Mouse (Mus musculus): ENCODE measurements around the gene Cd72.

Cd72 gene

DNA sequence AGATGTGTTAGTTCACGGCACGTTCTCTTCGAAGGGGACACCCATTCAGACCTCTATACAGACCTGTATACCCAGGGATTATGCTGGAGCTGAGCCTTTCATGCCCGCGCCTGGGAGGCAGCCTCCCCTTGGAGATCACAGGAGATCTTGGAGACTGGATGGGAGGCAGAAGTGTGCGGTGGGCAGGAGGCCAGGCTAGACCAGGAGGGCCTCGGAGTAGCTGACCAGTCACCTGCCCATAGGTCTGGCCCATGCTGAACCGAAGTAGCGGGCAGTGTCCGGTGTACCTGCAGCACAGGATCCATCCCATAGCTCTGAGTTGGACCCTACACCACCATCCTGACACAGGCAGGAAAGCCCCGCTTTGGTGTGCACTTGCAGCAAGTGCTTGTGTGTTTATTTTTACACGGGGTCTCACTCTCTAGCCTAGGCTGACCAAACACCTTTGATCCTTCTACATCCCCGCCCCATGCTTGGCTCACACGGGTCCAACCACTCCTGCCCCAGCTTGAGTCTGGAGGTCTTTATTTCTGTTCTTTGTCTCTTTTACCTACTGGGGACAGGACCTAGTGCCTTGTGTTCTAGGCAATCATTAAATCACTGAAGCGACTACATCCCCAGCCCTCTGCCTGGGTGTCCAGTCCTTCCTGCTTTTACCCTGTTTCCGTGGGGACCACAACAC, 26.1 kb downstream of the Cd72 start:
- no peak for DNase-seq (ENCODE audit: low spot score in 2 of 2)

DNA sequence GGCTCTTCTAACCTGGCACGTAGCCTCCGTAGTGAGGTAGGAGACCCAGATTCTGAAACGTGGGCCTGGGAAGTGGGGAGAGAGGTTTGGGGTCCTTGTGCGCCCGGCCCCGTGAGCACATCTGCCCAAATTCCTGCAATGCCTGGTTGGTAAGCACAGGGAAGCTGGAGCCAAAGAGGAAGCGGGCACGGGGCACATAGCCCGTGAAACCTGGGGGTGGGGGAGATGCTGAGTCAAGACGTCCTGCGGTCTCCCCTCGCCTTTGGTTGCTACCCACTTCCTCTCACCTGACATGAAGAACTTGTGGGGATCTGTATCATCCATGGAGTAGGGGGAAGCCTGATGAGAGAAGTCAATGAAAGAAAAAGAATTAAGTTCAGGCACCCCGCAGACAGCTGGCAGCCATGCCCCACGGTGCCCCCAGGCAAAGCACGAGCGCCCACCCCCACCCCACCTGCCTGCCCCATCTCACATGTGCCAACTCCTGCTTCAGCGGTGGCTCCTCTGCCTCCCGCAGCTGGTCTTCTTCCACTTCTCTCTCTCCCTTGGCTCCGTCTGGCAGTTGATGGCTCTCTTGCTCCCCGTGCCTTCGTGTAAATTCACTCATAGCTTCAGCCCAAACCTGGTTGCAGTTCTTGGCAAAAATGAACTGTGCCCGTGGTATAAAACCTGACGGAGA, 26.8 kb downstream of the Cd72 start:
- peak; percentile 32 to 40 for DNase-seq (ENCODE audit: low spot score in 2 of 2)

DNA sequence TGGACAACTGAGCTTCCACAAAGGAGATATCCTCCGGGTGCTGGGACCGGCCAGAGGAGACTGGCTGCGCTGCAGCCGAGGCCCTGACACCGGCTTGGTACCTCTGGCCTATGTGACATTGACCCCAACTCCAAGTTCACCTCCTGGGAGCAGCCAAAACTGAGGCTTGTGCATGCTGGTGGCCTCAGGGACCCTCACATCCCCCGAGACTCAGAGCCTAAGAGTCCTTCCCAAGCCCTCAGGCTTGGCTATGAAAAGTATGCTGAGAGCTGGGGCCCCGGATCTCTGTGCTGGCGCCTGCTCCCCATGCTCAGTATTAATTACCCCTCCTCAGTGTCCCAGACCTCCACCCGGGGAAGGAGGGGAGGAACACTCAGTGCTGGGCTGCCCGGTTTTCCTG, 27.9 kb downstream of the Cd72 start:
- DNase-seq (ENCODE audit: low spot score in 2 of 2), result no peak

DNA sequence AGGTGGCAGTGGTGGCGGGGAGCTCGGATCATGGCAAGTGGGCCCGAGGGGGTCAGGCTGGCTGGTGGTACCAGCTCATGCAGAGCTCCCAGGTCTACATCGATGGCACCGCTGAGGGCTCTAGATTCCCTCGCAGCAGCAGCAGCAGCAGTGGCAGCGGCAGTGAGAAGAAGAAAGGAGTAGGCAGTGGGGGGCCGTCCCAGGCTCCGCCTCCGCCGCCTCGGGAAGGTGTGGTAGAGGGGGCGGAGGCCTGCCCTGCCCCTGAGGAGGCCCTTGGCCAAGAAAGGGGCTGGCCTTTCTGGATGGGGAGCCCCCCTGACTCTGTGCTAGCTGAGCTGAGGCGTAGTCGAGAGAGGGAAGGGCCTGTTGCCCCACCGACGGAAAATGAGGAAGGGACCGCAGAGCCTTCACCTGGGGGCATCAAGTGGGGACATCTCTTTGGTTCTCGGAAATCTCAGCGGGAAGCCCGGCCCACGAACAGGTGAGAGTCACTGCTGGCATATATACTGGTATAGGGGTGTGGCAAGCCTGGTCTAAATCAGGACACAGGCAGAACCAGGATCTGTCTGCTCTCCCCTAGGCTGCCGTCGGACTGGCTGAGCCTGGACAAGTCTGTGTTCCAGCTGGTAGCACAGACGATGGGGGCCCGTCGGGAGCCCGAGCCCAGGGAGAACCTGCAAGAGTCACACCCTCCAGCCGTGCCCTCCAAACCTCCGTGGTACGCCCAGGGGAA, 28.6 kb downstream of the Cd72 start:
- no peak for DNase-seq (ENCODE audit: low spot score in 2 of 2)

DNA sequence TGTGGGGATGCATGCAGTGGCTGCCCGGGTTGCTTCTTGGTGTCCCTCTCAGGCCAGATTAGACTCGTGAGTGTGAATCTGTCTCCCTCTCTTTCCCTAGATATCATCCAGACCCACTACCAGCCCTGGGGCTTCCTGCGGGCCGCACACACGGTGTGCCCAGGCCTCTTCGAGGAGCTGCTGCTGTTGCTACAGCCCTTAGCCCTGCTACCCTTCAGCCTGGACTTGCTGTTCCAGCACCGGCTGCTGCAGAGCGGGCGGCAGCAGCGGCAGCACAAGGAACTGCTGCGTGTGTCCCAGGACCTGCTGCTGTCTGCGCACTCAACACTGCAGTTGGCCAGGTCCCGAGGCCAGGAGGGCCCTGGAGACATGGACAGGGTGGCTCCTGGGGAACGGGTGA, 29.2 kb downstream of the Cd72 start:
- no peak for DNase-seq (ENCODE audit: low spot score in 2 of 2)

DNA sequence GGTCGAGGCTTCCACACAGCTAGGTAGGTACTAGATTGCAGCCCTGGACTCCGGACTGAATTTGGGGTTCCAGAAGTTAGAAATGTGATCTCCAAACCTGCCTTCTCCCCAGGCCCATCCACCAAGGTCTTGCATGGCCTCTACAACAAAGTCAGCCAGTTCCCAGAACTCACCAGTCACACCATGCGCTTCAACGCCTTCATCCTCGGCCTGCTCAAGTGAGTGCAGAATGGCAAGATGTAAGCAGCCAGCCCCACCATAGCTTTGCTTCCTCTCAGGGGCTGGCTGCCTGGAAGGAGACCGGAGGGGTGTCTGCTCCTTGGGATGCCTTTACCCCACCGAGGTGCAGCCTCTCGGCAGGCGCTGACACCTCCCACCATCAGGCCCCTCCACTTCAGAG, 30.4 kb downstream of the Cd72 start:
- no peak for DNase-seq (ENCODE audit: low spot score in 2 of 2)

DNA sequence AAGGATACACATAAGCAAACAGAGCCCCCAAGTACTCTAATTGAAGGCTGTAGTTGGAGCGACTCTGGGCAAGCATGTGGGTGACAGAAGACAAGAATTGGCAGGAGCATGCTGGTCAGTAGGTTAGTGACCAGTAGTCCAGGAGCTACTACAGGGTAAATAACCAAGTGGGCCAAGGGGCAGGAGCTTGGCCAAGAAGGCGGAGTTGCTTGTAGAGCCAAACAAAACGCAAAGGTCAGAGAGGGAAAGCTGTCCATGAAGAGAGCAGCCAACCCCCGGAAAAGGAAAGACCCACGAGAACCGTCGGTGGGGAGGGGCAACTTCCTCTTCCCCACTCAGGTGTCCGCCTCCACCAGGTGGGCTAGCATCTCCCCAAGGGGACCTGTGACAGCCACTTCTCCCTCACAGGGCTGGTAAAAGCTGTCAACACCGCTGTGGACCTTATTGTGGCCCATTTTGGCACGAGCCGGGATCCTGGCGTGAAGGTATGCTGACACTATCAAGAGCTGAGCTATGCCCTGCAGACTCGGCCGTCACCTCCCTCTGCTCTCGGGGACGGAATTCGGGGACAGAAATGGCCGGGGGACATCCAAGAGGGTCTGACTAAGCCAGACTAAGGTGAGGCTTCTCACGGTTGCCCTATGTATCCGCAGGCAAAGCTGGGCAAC, 31.0 kb downstream of the Cd72 start:
- no peak for DNase-seq (ENCODE audit: low spot score in 2 of 2)

GRCm38 (mm10) chr4:43421632-43422240, 32.7 kb downstream of the Cd72 start:
- DNase-seq (ENCODE audit: low spot score in 2 of 2), result no peak

DNA sequence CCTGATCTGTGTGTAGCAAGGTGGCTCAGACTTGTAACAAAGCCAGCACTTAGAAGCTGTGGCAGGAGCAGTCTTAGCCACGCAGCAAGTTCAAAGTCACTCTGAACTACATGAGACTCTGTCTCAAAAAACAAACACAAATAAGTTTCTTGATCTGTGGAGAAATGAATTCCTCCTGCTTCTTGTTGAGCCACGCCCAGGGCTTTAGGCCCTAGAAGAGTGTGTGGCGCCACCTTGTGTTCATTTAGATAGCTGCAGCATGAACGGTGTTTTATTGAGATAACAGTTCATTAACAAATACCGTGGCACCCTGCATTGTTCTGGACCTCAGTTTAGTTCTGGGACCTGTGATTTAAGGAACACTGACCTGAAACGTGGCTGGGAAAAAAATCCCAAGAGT, 34.1 kb downstream of the Cd72 start:
- peak; percentile 38 to 63 for DNase-seq (ENCODE audit: low spot score in 2 of 2)

DNA sequence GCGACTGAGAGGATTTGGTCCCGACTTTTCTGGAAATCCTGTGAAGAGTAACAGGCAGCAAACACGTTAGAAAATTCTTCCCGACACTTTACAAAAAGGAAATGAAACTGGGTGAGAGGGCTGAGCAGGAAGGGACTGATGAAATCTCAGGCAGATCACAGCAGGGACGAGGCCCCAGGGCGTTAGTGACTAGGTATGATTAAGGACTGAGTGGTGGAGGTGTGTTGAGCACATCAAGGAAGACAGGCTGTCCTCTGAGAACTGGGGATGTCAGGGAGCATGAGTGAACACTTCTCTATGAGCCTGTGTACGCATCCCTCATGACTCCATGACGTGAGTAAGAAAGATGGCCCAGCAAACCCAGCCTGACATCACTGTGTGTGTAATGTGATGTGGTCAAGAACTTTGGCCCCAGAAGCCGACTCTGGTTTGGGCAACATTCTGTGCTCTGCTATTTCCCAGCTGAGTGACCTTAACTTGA, 34.6 kb downstream of the Cd72 start:
- DNase-seq (ENCODE audit: low spot score in 2 of 2), result no peak

- no peak for DNase-seq (ENCODE audit: low spot score in 2 of 2)
Observed at GRCm38 (mm10) chr4:43418973-43419656, 35.3 kb downstream of the Cd72 start.

- DNase-seq (ENCODE audit: low spot score in 2 of 2), result no peak
Observed at GRCm38 (mm10) chr4:43418450-43418849, 36.0 kb downstream of the Cd72 start.

GRCm38 (mm10) chr4:43417269-43418062, 37.0 kb downstream of the Cd72 start:
- DNase-seq (ENCODE audit: low spot score in 2 of 2), result no peak

GRCm38 (mm10) chr4:43416071-43416490, 38.3 kb downstream of the Cd72 start:
- no peak for DNase-seq (ENCODE audit: low spot score in 2 of 2)

DNA sequence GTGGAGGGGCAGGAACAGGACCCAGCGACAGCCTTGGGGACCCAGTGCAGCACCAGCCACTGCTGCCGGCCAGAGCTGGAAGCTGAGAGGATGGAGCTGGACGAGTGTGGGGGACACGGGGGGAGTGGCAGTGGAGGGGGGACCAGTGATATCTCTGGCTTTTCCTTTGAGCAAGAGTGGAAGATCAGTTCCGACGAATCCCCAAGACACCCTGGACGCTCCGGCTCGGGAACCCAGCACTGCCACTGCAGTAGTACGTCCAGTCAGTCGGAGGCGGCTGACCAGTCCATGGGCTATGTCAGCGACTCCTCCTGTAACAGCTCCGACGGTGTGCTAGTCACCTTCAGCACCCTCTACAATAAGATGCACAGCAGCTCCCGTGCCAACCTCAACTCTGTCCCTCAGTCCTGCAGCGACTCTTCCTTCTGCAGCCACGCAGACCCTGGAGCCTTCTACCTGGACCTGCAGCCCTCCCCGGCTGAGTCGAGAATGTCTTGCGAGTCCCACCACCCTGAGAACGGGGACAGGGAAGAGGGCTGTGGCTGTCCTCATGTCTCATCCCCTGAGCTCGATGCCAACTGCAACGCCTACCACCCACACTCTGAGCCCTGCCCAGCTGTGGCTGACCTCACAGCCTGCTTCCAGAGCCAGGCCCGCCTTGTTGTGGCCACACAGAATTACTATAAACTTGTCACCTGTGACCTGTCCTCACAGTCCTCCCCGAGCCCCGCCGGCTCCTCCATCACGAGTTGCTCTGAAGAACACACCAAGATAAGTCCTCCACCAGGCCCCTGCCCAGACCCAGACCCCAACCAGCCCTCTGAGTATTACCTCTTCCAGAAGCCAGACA, 39.0 kb downstream of the Cd72 start:
- no peak for DNase-seq (ENCODE audit: low spot score in 2 of 2)

DNA sequence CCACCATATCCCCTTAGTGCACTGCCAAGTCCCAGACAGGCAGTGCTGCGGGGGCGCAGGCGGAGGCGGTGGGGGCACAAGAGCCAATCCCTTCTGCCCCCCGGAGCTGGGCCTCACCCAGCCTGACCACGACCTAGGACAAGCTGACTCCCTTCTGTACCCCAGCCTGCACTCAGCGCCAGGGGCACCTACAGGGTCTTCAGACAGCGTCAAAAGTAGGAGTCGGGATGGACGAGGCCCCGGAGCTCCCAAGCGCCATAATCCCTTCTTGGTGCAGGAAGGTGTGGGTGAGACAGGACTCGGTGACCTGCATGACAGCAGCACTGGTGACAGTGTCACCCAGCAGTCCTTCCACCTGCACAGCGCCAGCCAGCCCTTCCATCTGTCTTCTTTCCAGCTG, 39.7 kb downstream of the Cd72 start:
- DNase-seq (ENCODE audit: low spot score in 2 of 2), result no peak

- no peak for DNase-seq (ENCODE audit: low spot score in 2 of 2)
Observed at GRCm38 (mm10) chr4:43407071-43407920, 47.1 kb downstream of the Cd72 start.
